Mouse (Mus musculus) stomach, postnatal 0 days (tissue): ENCODE data around the gene Rnf126. TPM values are rescaled to one million over a fixed set of nuclear protein-coding genes. Genes with fewer than 3 reads are reported as not detected.
A peak's percentile ranks its signal among the peaks of the same experiment; 100 is the strongest.

Experiments used
- ATAC-seq: fragments of 200-750 bp; cut with Nextera tagmentation; 2 replicates; pipeline ENCODE4 v1.8.0; 2017; ENCODE audit not compliant: low FRiP score, low TSS enrichment
- DNase-seq: peaks from one replicate; pipeline ENCODE4 v3.0.0-alpha.2; 2016; ENCODE audit warnings: low spot score
- H3K27ac ChIP-seq: fragments of 300-500 bp; sonication (generic); replicated peaks from 2 replicates; pipeline ENCODE4 v1.5.1; 2014; ENCODE audit warnings: mild to moderate bottlenecking, control low read depth
- H3K27me3 ChIP-seq: fragments of 300-500 bp; sonication (generic); 2 replicates; pipeline ENCODE4 v1.6.1; 2014; ENCODE audit warnings: low read length; ENCODE audit not compliant: control insufficient read depth, insufficient read depth
- H3K36me3 ChIP-seq: fragments of 300-500 bp; sonication (generic); 2 replicates; pipeline ENCODE4 v1.6.1; 2014; ENCODE audit warnings: low read length, mixed read lengths; ENCODE audit not compliant: control insufficient read depth, insufficient read depth
- H3K4me1 ChIP-seq: fragments of 300-500 bp; sonication (generic); replicated peaks from 2 replicates; pipeline ENCODE4 v1.6.1; 2014; ENCODE audit warnings: antibody characterized with exemption; ENCODE audit not compliant: control insufficient read depth, insufficient read depth
- H3K4me2 ChIP-seq: fragments of 300-500 bp; sonication (generic); replicated peaks from 2 replicates; pipeline ENCODE4 v1.6.1; 2014; ENCODE audit warnings: low read depth, mild to moderate bottlenecking, control low read depth, moderate library complexity
- H3K4me3 ChIP-seq: fragments of 300-500 bp; sonication (generic); 2 replicates; pipeline ENCODE4 v1.5.1; 2014; ENCODE audit warnings: low read depth, low read length, control low read depth
- H3K9ac ChIP-seq: fragments of 300-500 bp; sonication (generic); 2 replicates; pipeline ENCODE4 v1.6.1; 2014; ENCODE audit warnings: mild to moderate bottlenecking, low read length, control low read depth, mixed read lengths
- H3K9me3 ChIP-seq: fragments of 300-500 bp; sonication (generic); 2 replicates; pipeline ENCODE4 v1.6.1; 2016; ENCODE audit warnings: low read length; ENCODE audit not compliant: control insufficient read depth
- CTCF ChIP-seq: IDR thresholded peaks from 2 replicates; pipeline ENCODE4 v1.5.1; 2016; ENCODE audit warnings: antibody characterized with exemption, low read depth, mild to moderate bottlenecking, moderate library complexity
- EP300 ChIP-seq: optimal IDR thresholded peaks from 2 replicates; pipeline ENCODE3; 2016; ENCODE audit warnings: antibody characterized with exemption
- WGBS: fragments of 180-500 bp; shearing (Covaris S2); extraction: QIAGEN DNeasy Blood & Tissue Kit; methylation state at CpG from one replicate; pipeline ENCODE4 v1.1.7; 2014; 5-methylcytosine and 5-hydroxymethylcytosine counted together
- polyA plus RNA-seq: library from polyadenylated mRNA; unstranded; fragments of >200 nt; fragmentation: Nextera tagmentation; extraction: Ambion mirVana; gene quantifications from 2 replicates; pipeline ENCODE4 v1.2.1, GENCODE M21; 2015

Gene Rnf126
- polyA plus RNA-seq, 1 experiment from 2014 or later = 60.0 TPM

GRCm38 (mm10) chr10:79801837-79802236 is 35.1 kb upstream of the Rnf126 start:
- DNase-seq (no peak), ATAC-seq (no peak)
- no peak overlapping the region for H3K4me3 ChIP-seq
- 0 out of 2 replicates have a peak overlapping the region, but pooled peaks have one; percentile 8 for H3K27ac ChIP-seq
- H3K36me3 ChIP-seq = no peaks in the 10 kb centered on the region
- H3K4me1 ChIP-seq = no peaks in the 10 kb centered on the region
- H3K9ac ChIP-seq = no peak overlapping the region
- no peaks in the 10 kb centered on the region for H3K9me3 ChIP-seq
- H3K4me2 ChIP-seq = no peak overlapping the region
- TF ChIP-seq CTCF (no peak), EP300 (no peak)
- WGBS = 56% methylated on average over 3 of the region's 3 CpGs
- no peaks in the 10 kb centered on the region for H3K27me3 ChIP-seq

GRCm38 (mm10) chr10:79800508-79800907 is 33.8 kb upstream of the Rnf126 start:
- 72% methylated on average over 11 of the region's 11 CpGs for WGBS

GRCm38 (mm10) chr10:79798289-79798928 is 31.7 kb upstream of the Rnf126 start:
- H3K9me3 ChIP-seq = no peaks in the 10 kb centered on the region
- H3K4me2 ChIP-seq = no peak overlapping the region
- DNase-seq (no peak), ATAC-seq (no peak)
- H3K27ac ChIP-seq = no peak overlapping the region
- H3K4me1 ChIP-seq = peaks cover 9% of the 10 kb centered on the region
- no peak for TF ChIP-seq EP300
- TF ChIP-seq CTCF = no peak
- no peaks in the 10 kb centered on the region for H3K36me3 ChIP-seq
- WGBS = 85% methylated on average over 12 of the region's 12 CpGs
- no peak overlapping the region for H3K4me3 ChIP-seq
- H3K27me3 ChIP-seq = no peaks in the 10 kb centered on the region
- no peak overlapping the region for H3K9ac ChIP-seq

More at GRCm38 (mm10) chr10:79800508-79800907, 33.8 kb upstream of the Rnf126 start:
- DNase-seq (no peak), ATAC-seq (no peak)
- TF ChIP-seq CTCF (no peak), EP300 (no peak)
- H3K36me3 ChIP-seq = no peaks in the 10 kb centered on the region
- H3K9ac ChIP-seq = no peak overlapping the region
- H3K9me3 ChIP-seq = no peaks in the 10 kb centered on the region
- H3K4me2 ChIP-seq = no peak overlapping the region
- no peak overlapping the region for H3K27ac ChIP-seq
- no peak overlapping the region for H3K4me3 ChIP-seq
- no peaks in the 10 kb centered on the region for H3K27me3 ChIP-seq
- H3K4me1 ChIP-seq = no peaks in the 10 kb centered on the region

- Histone ChIP-seq H3K9ac (no peak overlapping the region), H3K4me2 (no peak overlapping the region), H3K27me3 (no peaks in the 10 kb centered on the region), H3K27ac (no peak overlapping the region), H3K4me3 (no peak overlapping the region), H3K36me3 (no peaks in the 10 kb centered on the region), H3K9me3 (no peaks in the 10 kb centered on the region), H3K4me1 (peaks cover 9% of the 10 kb centered on the region)
- ATAC-seq (no peak), DNase-seq (no peak)
- TF ChIP-seq EP300 (no peak), CTCF (no peak)
- 45% methylated on average over 15 of the region's 15 CpGs for WGBS
Observed at GRCm38 (mm10) chr10:79797326-79797725, 30.6 kb upstream of the Rnf126 start.

GRCm38 (mm10) chr10:79795905-79796304 is 29.2 kb upstream of the Rnf126 start:
- Histone ChIP-seq H3K9me3 (no peaks in the 10 kb centered on the region), H3K27ac (no peak overlapping the region), H3K27me3 (no peaks in the 10 kb centered on the region), H3K9ac (no peak overlapping the region), H3K4me1 (peaks cover 9% of the 10 kb centered on the region), H3K4me3 (no peak overlapping the region), H3K4me2 (no peak overlapping the region), H3K36me3 (no peaks in the 10 kb centered on the region)
- DNase-seq (no peak), ATAC-seq (no peak)
- TF ChIP-seq EP300 (no peak), CTCF (peak; percentile 23; the same call in 1 of the 2 replicates)
- WGBS = 98% methylated on average over 3 of the region's 3 CpGs

- 10% methylated on average over 10 of the region's 10 CpGs for WGBS
- H3K36me3 ChIP-seq = no peaks in the 10 kb centered on the region
- peak overlapping the region; percentile 78 for H3K9ac ChIP-seq
- no peaks in the 10 kb centered on the region for H3K27me3 ChIP-seq
- DNase-seq (peak; percentile 56), ATAC-seq (peak; percentile 36; the same call in 1 of the 2 replicates)
- TF ChIP-seq CTCF (no peak), EP300 (no peak)
- peak overlapping the region; percentile 80 for H3K27ac ChIP-seq
- no peaks in the 10 kb centered on the region for H3K9me3 ChIP-seq
- peak overlapping the region; percentile 90 for H3K4me2 ChIP-seq
- peak overlapping the region; percentile 83 for H3K4me3 ChIP-seq
- peaks cover 9% of the 10 kb centered on the region for H3K4me1 ChIP-seq
Observed at GRCm38 (mm10) chr10:79794491-79794931, 27.8 kb upstream of the Rnf126 start.
